Mouse (Mus musculus) ES-E14 (cell line): ENCODE data around the gene Nkx6-2. TPM values are rescaled to one million over a fixed set of nuclear protein-coding genes. Genes with fewer than 3 reads are reported as not detected.

Experiments
- DNase-seq: peaks from one replicate; pipeline ENCODE4 v3.0.0-alpha.2; 2013; ENCODE audit warnings: low read depth, low spot score
- H3K27ac ChIP-seq: 2 replicates; pipeline ENCODE4 v1.5.1; 2012; ENCODE audit warnings: low read depth, mild to moderate bottlenecking, low read length, moderate library complexity, mixed read lengths; ENCODE audit not compliant: poor library complexity, insufficient read depth, severe bottlenecking
- H3K36me3 ChIP-seq: 2 replicates; pipeline ENCODE4 v1.6.1; 2012; ENCODE audit warnings: mild to moderate bottlenecking, low read length, moderate library complexity, mixed read lengths; ENCODE audit not compliant: control insufficient read depth, poor library complexity, insufficient read depth, severe bottlenecking
- H3K4me1 ChIP-seq, 2 experiments: fragments of 150-350 bp in 1 of 2; sonication (generic) in 1 of 2; 2 replicates each; pipeline ENCODE4 v1.6.1; 2012; ENCODE audit warnings: low read length in 2 of 2, mild to moderate bottlenecking in 1 of 2, mixed read lengths in 1 of 2; ENCODE audit not compliant: control insufficient read depth in 2 of 2, insufficient read depth in 2 of 2, poor library complexity in 1 of 2
- H3K4me3 ChIP-seq, 2 experiments: fragments of 150-350 bp in 1 of 2; sonication (generic) in 1 of 2; 2 replicates each; pipeline ENCODE4 v1.5.1; 2012; ENCODE audit warnings: low read length in 2 of 2, low read depth in 1 of 2, mild to moderate bottlenecking in 1 of 2, mixed read lengths in 1 of 2; ENCODE audit not compliant: insufficient read depth in 1 of 2, poor library complexity in 1 of 2, severe bottlenecking in 1 of 2
- H3K9ac ChIP-seq: 2 replicates; pipeline ENCODE4 v1.6.1; 2012; ENCODE audit warnings: low read depth, mild to moderate bottlenecking, low read length, mixed read lengths; ENCODE audit not compliant: poor library complexity, insufficient read depth, severe bottlenecking
- H3K9me3 ChIP-seq: fragments of 150-350 bp; sonication (generic); 2 replicates; pipeline ENCODE4 v1.6.1; 2012; ENCODE audit warnings: low read depth, mild to moderate bottlenecking, low read length; ENCODE audit not compliant: control insufficient read depth, insufficient read depth
- CHD2 ChIP-seq: IDR thresholded peaks from 2 replicates; pipeline ENCODE4 v1.6.1; 2014; ENCODE audit warnings: mild to moderate bottlenecking, low read depth, low read length, inconsistent platforms
- HCFC1 ChIP-seq: IDR thresholded peaks from 2 replicates; pipeline ENCODE4 v1.6.1; 2012; ENCODE audit warnings: low read length, inconsistent platforms, borderline replicate concordance; ENCODE audit not compliant: insufficient read depth
- MAFK ChIP-seq: IDR thresholded peaks from 2 replicates; pipeline ENCODE4 v1.6.1; 2014; ENCODE audit warnings: mild to moderate bottlenecking, low read depth, low read length, inconsistent platforms; ENCODE audit not compliant: insufficient read depth
- ZC3H11A ChIP-seq: IDR thresholded peaks from 2 replicates; pipeline ENCODE4 v1.6.1; 2012; ENCODE audit warnings: low read depth, mild to moderate bottlenecking, inconsistent platforms, low read length, borderline replicate concordance
- ZNF384 ChIP-seq: IDR thresholded peaks from 2 replicates; pipeline ENCODE4 v1.6.1; 2012; ENCODE audit warnings: low read depth, low read length, inconsistent platforms
- in situ Hi-C, 2 experiments: fragments of 600-800 bp; cut with MboI; formaldehyde crosslinking; loops; one replicate each; pipeline ENCODE4 v1.15.1; 2025; ENCODE audit warnings: low sequenced_read_pairs in 2 of 2, inconsistent platforms in 1 of 2; ENCODE audit not compliant: unreplicated experiment in 2 of 2
- total RNA-seq: library from RNA; depleted of rRNA; stranded (reverse); fragments of 300-350 nt; gene quantifications from 2 replicates; pipeline ENCODE4 v1.2.3, GENCODE M21; 2012

Gene Nkx6-2
- total RNA-seq, 1 experiment, result 2.1 TPM

DNA sequence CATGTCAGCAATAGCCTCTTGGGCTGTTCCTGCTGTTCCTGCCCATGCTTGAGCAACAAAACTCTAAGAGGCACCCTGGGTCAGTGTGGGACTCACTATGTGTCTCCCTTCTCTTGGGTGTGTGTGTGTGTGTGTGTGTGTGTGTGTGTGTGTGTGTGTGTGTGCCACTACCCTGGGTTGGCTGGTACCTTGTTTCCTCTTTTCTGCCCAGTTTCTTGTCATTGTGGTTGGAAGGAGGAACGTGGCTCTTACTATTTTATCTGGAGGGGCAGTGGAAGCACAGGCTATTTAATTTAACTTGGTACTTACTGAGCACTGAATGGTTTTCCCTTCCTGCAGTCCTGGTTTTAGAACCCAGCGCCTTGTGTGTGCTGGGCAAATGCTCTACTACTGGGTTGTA, 27.7 kb upstream of the Nkx6-2 start:
- no peak for TF ChIP-seq MAFK
- TF ChIP-seq CHD2, result no peak
- TF ChIP-seq HCFC1, result no peak
- TF ChIP-seq ZC3H11A, result no peak
- no peak for TF ChIP-seq ZNF384
- H3K9ac ChIP-seq, result no peak overlapping the region
- in situ Hi-C loops, result no loop called here

DNA sequence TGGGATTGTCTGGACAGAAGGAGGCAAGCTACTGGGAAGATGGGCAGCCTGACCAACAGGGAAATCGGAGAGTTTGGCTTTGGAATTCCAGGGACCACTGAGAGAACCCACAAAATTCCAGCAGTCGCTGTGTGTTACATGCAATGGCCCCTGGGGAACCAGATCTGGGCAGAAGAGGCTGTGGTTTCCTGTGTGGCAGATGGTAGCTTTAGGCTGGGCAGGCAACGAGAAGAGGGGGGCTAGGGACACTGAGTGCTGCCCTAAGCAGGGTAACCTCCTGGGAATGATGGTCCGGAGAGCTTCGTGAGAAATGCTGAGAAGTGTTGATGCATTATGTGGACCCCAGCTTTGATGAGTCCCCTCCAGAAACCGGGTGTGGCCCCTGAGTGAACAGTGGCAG, 13.3 kb upstream of the Nkx6-2 start:
- peaks cover 7 to 16% of the 10 kb centered on the region in 2 experiments; a peak in 3 of 4 replicates for H3K4me1 ChIP-seq
- H3K4me3 ChIP-seq, result no peak overlapping the region
- H3K9me3 ChIP-seq, result no peaks in the 10 kb centered on the region
- H3K27ac ChIP-seq, result no peak overlapping the region
- H3K36me3 ChIP-seq, result no peaks in the 10 kb centered on the region
- H3K9ac ChIP-seq, result no peak overlapping the region
- in situ Hi-C loops, result no loop called here
- DNase-seq, result no peak
- TF ChIP-seq HCFC1, result no peak
- no peak for TF ChIP-seq ZC3H11A
- no peak for TF ChIP-seq CHD2
- TF ChIP-seq MAFK, result no peak
- no peak for TF ChIP-seq ZNF384

More for the DNA sequence above, 27.7 kb upstream of the Nkx6-2 start:
- Histone ChIP-seq H3K27ac (no peak overlapping the region), H3K4me1 (no peaks in the 10 kb centered on the region; a peak in 1 of 4 replicates), H3K9me3 (no peaks in the 10 kb centered on the region), H3K36me3 (no peaks in the 10 kb centered on the region), H3K4me3 (no peak overlapping the region)
- no peak for DNase-seq

GRCm38 (mm10) chr7:139595311-139595710, 12.7 kb upstream of the Nkx6-2 start:
- no peak for DNase-seq
- no peak overlapping the region for H3K4me3 ChIP-seq
- H3K4me1 ChIP-seq, result peaks cover 7 to 20% of the 10 kb centered on the region in 2 experiments; a peak in 3 of 4 replicates
- no peak for TF ChIP-seq ZC3H11A
- no peak for TF ChIP-seq CHD2
- no peak for TF ChIP-seq ZNF384
- no peak for TF ChIP-seq HCFC1
- TF ChIP-seq MAFK, result no peak
- H3K27ac ChIP-seq, result no peak overlapping the region
- no peak overlapping the region for H3K9ac ChIP-seq
- in situ Hi-C loops, result no loop called here
- no peaks in the 10 kb centered on the region for H3K36me3 ChIP-seq
- H3K9me3 ChIP-seq, result no peaks in the 10 kb centered on the region

DNA sequence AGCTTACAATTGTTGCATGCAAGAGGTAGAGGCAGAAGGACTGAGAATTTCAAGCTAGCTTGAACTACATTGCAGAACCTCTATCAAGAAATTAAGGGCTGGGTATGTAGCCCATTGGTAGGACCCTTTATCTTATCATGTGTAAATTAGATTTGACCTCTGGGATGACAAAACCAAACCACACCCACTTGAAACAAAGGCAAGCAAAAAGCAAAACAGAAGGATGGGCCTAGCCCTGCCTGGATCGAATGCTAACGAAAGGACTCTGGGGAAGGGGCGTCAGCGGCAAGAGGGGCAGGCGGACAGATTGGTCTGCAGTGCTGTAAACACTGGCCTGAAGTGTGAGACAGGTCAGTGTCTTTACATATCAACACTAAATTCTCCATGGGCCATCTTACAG, 8.7 kb upstream of the Nkx6-2 start:
- in situ Hi-C loops, result no loop called here

GRCm38 (mm10) chr7:139590302-139590701, 7.7 kb upstream of the Nkx6-2 start:
- H3K9me3 ChIP-seq, result no peaks in the 10 kb centered on the region
- in situ Hi-C loops, result no loop called here
- no peak for DNase-seq

More for the DNA sequence above, 8.7 kb upstream of the Nkx6-2 start:
- Histone ChIP-seq H3K4me3 (no peak overlapping the region), H3K4me1 (peaks cover 7 to 16% of the 10 kb centered on the region in 2 experiments; a peak in 3 of 4 replicates), H3K9me3 (no peaks in the 10 kb centered on the region), H3K36me3 (no peaks in the 10 kb centered on the region), H3K27ac (no peak overlapping the region), H3K9ac (no peak overlapping the region)
- DNase-seq, result no peak
- TF ChIP-seq MAFK (no peak), HCFC1 (no peak), CHD2 (no peak), ZNF384 (no peak), ZC3H11A (no peak)

More at GRCm38 (mm10) chr7:139590302-139590701, 7.7 kb upstream of the Nkx6-2 start:
- no peaks in the 10 kb centered on the region for H3K36me3 ChIP-seq
- TF ChIP-seq ZNF384, result peak; percentile 80
- no peak for TF ChIP-seq MAFK
- TF ChIP-seq CHD2, result no peak
- no peak for TF ChIP-seq HCFC1
- TF ChIP-seq ZC3H11A, result peak; percentile 54; the same call in 1 of the 2 replicates
- no peak overlapping the region for H3K27ac ChIP-seq
- H3K9ac ChIP-seq, result no peak overlapping the region
- H3K4me1 ChIP-seq, result peaks cover 9 to 23% of the 10 kb centered on the region in 2 experiments; a peak in 3 of 4 replicates
- H3K4me3 ChIP-seq, result no peak overlapping the region
